In genomic region chr16:29944966-29945365, GRCm38 (mm10) we compare ENCODE assay signal across 9 mouse cellular contexts.
A peak's percentile ranks its signal among the peaks of the same experiment; 100 is the strongest.
DNase-seq lines count a peak whose midpoint lies in the region; ATAC-seq and TF ChIP-seq lines count a peak whose summit lies in the region.
"Had no signal": no experiment of that assay in that cellular context is flagged by ENCODE, and none has a peak within 500 bp of the region (broad histone marks: within the 10 kb centered on the region; RNA-seq: fewer than 3 reads in every experiment).

No protein-coding gene starts in this region.

- H3K9ac ChIP-seq in heart, embryonic 11.5 days (ENCODE audit: low read depth, low read length) = no peak overlapping the region
- no peak overlapping the region for H3K9ac ChIP-seq in lung, embryonic 15.5 days
- H3K9ac ChIP-seq in heart, embryonic 16.5 days (ENCODE audit: low read length) = no peak overlapping the region

- no peak for ATAC-seq in heart, embryonic 11.5 days (replicated peaks; ENCODE audit: insufficient number of reproducible peaks, low FRiP score, low TSS enrichment)
- ATAC-seq in lung, embryonic 15.5 days (ENCODE audit: borderline replicate concordance, extremely low read depth, low FRiP score, low TSS enrichment) = no peak
- ATAC-seq in heart, embryonic 16.5 days (replicated peaks; ENCODE audit: extremely low read depth, insufficient read depth, low FRiP score) = no peak

- TF ChIP-seq POLR2A in small intestine, adult 2 months (IDR thresholded peaks at IDR 0.05; ENCODE audit: low read depth, low read length) = no peak

- H3K27me3 ChIP-seq in heart, embryonic 11.5 days (ENCODE audit: control insufficient read depth, insufficient read depth, low read length) = no peaks in the 10 kb centered on the region
- H3K27me3 ChIP-seq in lung, embryonic 15.5 days = no peaks in the 10 kb centered on the region
- H3K27me3 ChIP-seq in heart, embryonic 16.5 days (ENCODE audit: control insufficient read depth, insufficient read depth, low read length) = no peaks in the 10 kb centered on the region
- no peaks in the 10 kb centered on the region for H3K27me3 ChIP-seq in small intestine, adult 2 months (ENCODE audit: control insufficient read depth, insufficient read depth, low read length)

- DNase-seq in heart, postnatal 36 days = no peak
- no peak for DNase-seq in lung, postnatal 25 days (ENCODE audit: low spot score)
- no peak for DNase-seq in cerebellum, postnatal 25 days
- no peak for DNase-seq in cerebellum, postnatal 10 days
- DNase-seq: thymus, postnatal 36 days had no signal

- peaks cover 25% of the 10 kb centered on the region for H3K4me1 ChIP-seq in heart, embryonic 11.5 days (ENCODE audit: control insufficient read depth, insufficient read depth, low read length)
- H3K4me1 ChIP-seq in lung, embryonic 15.5 days = peaks cover 48% of the 10 kb centered on the region
- peaks cover 34% of the 10 kb centered on the region for H3K4me1 ChIP-seq in heart, embryonic 16.5 days (ENCODE audit: control insufficient read depth, insufficient read depth, low read length)
- peaks cover 26% of the 10 kb centered on the region; the same call in 1 of the 2 replicates for H3K4me1 ChIP-seq in small intestine, adult 2 months (ENCODE audit: control insufficient read depth, insufficient read depth, insufficient read length, low read length)

- intact Hi-C loops in heart, postnatal 36 days (cut with DNase I) = loop anchor here (1.0 to 5.0 kb wide), 3 partner anchors 120 to 243 kb away; no protein-coding TSS in a partner anchor

- no peaks in the 10 kb centered on the region for H3K36me3 ChIP-seq in heart, embryonic 11.5 days (ENCODE audit: control insufficient read depth, insufficient read depth, low read length)
- no peaks in the 10 kb centered on the region for H3K36me3 ChIP-seq in lung, embryonic 15.5 days
- H3K36me3 ChIP-seq in heart, embryonic 16.5 days (ENCODE audit: control insufficient read depth, insufficient read depth) = no peaks in the 10 kb centered on the region
- no peaks in the 10 kb centered on the region for H3K36me3 ChIP-seq in small intestine, adult 2 months (ENCODE audit: control insufficient read depth, insufficient read depth, low read length)

- H3K4me2 ChIP-seq in heart, embryonic 11.5 days = peak overlapping the region; percentile 69; the same call in 1 of the 2 replicates
- H3K4me2 ChIP-seq in lung, embryonic 15.5 days = no peak overlapping the region
- H3K4me2 ChIP-seq in heart, embryonic 16.5 days (ENCODE audit: low read depth, low read length) = no peak overlapping the region

- peak overlapping the region; percentile 86 for H3K27ac ChIP-seq in heart, embryonic 11.5 days (ENCODE audit: low read depth, low read length)
- H3K27ac ChIP-seq in lung, embryonic 15.5 days = peak overlapping the region; percentile 96
- peak overlapping the region; percentile 95 for H3K27ac ChIP-seq in heart, embryonic 16.5 days (ENCODE audit: low read length)
- peak overlapping the region; percentile 83 for H3K27ac ChIP-seq in small intestine, adult 2 months (ENCODE audit: insufficient read depth, low read depth, low read length)

- TF ChIP-seq CTCF in small intestine, adult 2 months (IDR thresholded peaks at IDR 0.05; ENCODE audit: extremely low read depth, insufficient read length, insufficient replicate concordance, low read depth, low read length) = no peak

- H3K4me3 ChIP-seq in heart, embryonic 11.5 days (ENCODE audit: low read depth, low read length) = no peak overlapping the region
- H3K4me3 ChIP-seq in lung, embryonic 15.5 days = no peak overlapping the region
- H3K4me3 ChIP-seq in heart, embryonic 16.5 days (ENCODE audit: low read length) = no peak overlapping the region
- H3K4me3 ChIP-seq in small intestine, adult 2 months (ENCODE audit: low read depth, low read length) = no peak overlapping the region

- WGBS in heart, embryonic 11.5 days (ENCODE audit: insufficient replicate concordance) = 77% methylated on average over 5 of the region's 5 CpGs
- 67% methylated on average over 5 of the region's 5 CpGs for WGBS in lung, embryonic 15.5 days
- 68% methylated on average over 5 of the region's 5 CpGs for WGBS in heart, embryonic 16.5 days
- 74% methylated on average over 5 of the region's 5 CpGs for WGBS in small intestine, adult 2 months

- H3K9me3 ChIP-seq in heart, embryonic 11.5 days (replicated peaks; ENCODE audit: control insufficient read depth, low read length) = no peaks in the 10 kb centered on the region
- H3K9me3 ChIP-seq in lung, embryonic 15.5 days = no peaks in the 10 kb centered on the region
- H3K9me3 ChIP-seq in heart, embryonic 16.5 days (replicated peaks; ENCODE audit: control insufficient read depth, low read length) = no peaks in the 10 kb centered on the region
